Mouse (Mus musculus): ENCODE measurements around the gene Rcsd1.

Rcsd1 gene

DNA sequence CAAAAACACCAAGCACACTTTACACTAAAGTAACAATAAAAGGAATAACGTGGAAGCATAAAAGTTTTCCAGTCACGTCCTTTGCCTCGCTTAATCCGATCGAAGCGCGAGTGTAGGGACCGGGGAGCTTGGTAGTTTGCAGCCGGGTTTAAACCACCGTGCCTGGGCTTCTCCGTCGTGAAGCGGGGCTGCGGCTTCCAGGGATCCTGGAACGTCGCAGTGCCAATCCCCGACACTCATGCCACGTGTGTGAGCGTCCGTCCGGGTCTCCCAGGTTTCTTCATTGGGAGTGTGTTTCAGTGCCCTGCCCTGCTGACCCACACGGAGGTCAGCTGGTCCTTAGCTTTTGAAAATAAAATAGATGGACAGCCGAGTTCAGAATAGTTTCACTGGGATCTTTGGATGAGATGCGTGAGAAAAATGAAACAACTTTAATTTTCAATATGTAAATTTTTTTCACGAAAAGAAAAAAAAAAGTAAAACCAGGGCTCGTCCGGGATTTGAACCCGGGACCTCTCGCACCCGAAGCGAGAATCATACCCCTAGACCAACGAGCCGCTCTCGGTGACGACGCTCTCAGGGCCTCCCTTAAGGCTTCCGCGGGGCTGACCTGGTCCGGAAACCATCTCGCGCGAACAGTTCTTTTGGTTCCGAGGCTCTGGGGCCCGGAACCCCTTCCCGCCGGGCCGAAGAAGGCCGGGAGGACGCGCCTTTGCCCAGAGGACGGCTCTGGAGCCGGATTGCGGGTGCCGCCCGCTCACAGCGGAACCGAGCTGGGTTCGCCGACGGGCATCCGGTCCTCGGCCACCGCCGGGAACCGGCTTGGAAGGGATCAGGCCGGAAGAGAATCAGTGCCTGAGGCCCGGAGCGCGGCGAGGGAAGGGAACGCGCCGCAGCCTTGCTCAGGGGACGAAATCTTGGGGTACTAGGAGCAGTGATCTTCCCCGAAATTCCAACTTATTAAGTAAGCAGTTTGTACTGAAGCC is 67.5 kb downstream of the Rcsd1 start:
- in situ Hi-C loops (cut with MboI; ENCODE audit: unreplicated experiment in 2 of 2), result loop anchor here in 1 of 2 experiments (5.0 kb wide), 1 partner anchor 180 kb away; the partner anchor contains the start of genes Dcaf6 and Mpc2

GRCm38 (mm10) chr1:165641271-165641771 is 68.2 kb downstream of the Rcsd1 start:
- in situ Hi-C loops (cut with MboI; ENCODE audit: unreplicated experiment in 2 of 2), result loop anchor here in 1 of 2 experiments (5.0 kb wide), 1 partner anchor 179 kb away; the partner anchor contains the start of genes Dcaf6 and Mpc2

- in situ Hi-C loops (cut with MboI; ENCODE audit: unreplicated experiment in 2 of 2), result loop anchor here in 1 of 2 experiments (5.0 kb wide), 1 partner anchor 49 kb away; no protein-coding TSS in a partner anchor
These were observed 73.3 kb downstream of the Rcsd1 start for GRCm38 (mm10) chr1:165636289-165636688.

GRCm38 (mm10) chr1:165635055-165635897 is 74.3 kb downstream of the Rcsd1 start:
- in situ Hi-C loops (cut with MboI; ENCODE audit: unreplicated experiment in 2 of 2), result loop anchor here in 1 of 2 experiments (5.0 kb wide), 1 partner anchor 48 kb away; no protein-coding TSS in a partner anchor

DNA sequence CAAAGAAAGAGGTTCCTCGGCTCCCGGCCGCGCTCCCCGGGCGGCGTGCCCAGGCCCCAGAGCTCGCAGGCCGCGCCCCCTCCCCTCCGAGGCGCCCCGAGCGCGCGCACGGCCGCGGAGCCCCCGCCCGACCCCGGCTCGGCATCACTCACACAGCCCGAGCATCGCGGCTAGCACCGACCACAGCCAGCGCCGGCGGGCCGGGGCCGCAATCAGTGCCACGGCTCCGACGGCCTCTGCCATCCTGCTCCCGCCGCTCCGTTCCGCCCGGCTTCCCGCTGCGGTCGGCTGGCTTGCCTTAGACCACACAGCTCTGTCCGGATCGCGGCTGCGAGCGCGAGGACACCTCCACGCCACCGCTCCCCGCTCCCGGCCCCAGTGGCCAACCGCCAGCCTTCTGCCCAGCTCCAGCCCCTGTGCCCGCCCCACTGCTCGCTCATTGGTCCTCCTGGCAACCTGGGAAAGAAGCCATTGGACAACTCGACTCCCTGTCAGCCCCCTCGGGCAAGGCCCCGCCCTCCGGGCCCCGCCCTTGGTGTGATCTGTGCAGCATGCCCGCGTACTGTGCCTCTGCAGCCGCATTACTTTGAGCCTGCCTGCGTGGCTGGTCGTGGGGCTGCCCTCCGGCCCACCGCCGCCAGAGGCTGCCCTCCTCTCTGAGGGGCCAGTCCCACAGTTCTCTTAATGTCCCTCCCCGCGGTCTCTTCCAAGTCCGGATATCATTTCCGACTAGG is 75.2 kb downstream of the Rcsd1 start, which contains the start of gene Mpzl1:
Gene Mpzl1, minus strand, starts transcription at position 388 of the 734 bp plus-strand sequence.
- in situ Hi-C loops (cut with MboI; ENCODE audit: unreplicated experiment in 2 of 2), result loop anchor here in 1 of 2 experiments (5.0 kb wide), 1 partner anchor 37 kb away; no protein-coding TSS in a partner anchor

DNA sequence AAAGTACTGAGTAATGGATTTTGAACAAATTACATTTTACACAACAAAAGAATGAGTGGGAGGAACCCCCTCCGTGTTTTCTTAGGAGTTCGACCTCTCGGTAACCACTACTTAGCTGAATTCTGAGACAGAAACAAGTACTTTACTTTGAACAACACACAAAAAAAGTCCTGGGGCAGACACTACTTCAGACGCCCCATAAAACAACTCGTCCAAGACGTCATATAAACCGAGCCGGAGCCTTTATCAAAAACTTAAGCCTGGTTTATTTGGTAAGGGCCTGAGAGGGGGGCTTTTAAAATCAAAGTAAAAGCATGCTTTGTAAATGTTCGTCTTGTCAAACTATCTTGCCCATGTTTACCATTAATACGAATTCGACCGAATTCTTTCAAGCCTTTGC is 76.2 kb downstream of the Rcsd1 start:
- in situ Hi-C loops (cut with MboI; ENCODE audit: unreplicated experiment in 2 of 2), result loop anchor here in 1 of 2 experiments (5.0 kb wide), 1 partner anchor 36 kb away; no protein-coding TSS in a partner anchor

GRCm38 (mm10) chr1:165631136-165631535 is 78.4 kb downstream of the Rcsd1 start:
- in situ Hi-C loops (cut with MboI; ENCODE audit: unreplicated experiment in 2 of 2), result loop anchor here in 1 of 2 experiments (5.0 kb wide), 1 partner anchor 34 kb away; no protein-coding TSS in a partner anchor

- in situ Hi-C loops (cut with MboI; ENCODE audit: unreplicated experiment in 2 of 2), result loop anchor here in 1 of 2 experiments (5.0 kb wide), 1 partner anchor 33 kb away; no protein-coding TSS in a partner anchor
These were observed 79.6 kb downstream of the Rcsd1 start for GRCm38 (mm10) chr1:165629975-165630374.

DNA sequence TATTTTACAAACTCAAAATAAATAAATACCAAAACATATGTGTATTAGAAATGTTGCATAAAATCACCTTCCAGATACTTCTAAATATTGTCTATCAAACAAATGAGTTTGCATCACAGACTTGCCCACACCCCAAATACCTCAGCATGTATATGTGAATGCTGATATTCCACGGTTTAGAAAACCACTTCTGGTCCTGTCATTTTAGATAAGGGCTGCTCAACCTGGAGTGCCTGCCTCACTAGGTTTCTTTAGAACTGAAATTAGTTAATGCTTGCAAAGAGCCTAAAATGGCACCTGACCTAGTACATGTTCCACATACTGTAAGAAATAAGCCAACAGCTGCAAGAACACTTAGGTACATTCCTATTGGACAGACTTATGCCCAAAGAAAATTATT is 81.0 kb downstream of the Rcsd1 start:
- in situ Hi-C loops (cut with MboI; ENCODE audit: unreplicated experiment in 2 of 2), result no loop called here

DNA sequence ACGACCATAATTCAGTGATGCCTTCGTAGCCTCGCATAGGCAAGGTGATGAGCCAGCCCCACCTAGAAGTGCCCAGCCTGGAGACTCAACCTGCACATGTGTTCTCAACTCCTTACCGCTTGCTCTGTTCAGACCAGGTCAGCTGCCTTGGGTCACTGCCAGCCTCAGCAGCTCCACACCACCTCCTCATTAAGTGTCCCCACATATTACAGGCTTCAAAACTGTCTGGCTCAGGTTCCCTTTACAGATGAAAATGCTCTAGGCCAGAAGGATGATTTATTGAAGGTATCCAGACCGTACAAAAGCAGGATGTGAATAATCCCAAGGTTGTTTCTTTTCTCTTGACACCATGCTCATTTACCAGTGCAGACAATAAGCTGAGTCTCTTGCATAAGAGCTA is 83.7 kb downstream of the Rcsd1 start:
- in situ Hi-C loops (cut with MboI; ENCODE audit: unreplicated experiment in 2 of 2), result no loop called here

DNA sequence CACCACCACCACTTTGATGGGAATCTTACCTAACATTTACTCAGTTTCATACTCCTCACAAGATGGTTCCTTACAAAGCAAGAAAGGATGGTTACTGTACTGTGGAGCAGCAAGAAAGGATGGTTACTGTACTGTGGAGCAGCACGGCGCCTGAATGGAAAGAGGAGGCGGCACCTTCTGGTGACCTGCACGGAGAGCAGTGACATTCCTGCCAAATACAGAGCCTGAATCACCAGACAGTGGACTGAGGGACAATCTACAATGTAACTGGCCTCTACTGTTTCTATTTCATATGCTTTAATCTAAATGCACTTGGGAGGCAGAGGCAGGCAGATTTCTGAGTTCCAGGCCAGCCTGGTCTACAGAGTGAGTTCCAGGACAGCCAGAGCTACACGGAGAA is 84.5 kb downstream of the Rcsd1 start:
- in situ Hi-C loops (cut with MboI; ENCODE audit: unreplicated experiment in 2 of 2), result no loop called here

GRCm38 (mm10) chr1:165618201-165618624 is 91.3 kb downstream of the Rcsd1 start:
- in situ Hi-C loops (cut with MboI; ENCODE audit: unreplicated experiment in 2 of 2), result no loop called here

GRCm38 (mm10) chr1:165617166-165617891 is 92.2 kb downstream of the Rcsd1 start:
- in situ Hi-C loops (cut with MboI; ENCODE audit: unreplicated experiment in 2 of 2), result no loop called here

GRCm38 (mm10) chr1:165616652-165617051 is 92.9 kb downstream of the Rcsd1 start:
- in situ Hi-C loops (cut with MboI; ENCODE audit: unreplicated experiment in 2 of 2), result no loop called here

GRCm38 (mm10) chr1:165614793-165615192 is 94.8 kb downstream of the Rcsd1 start:
- in situ Hi-C loops (cut with MboI; ENCODE audit: unreplicated experiment in 2 of 2), result no loop called here

GRCm38 (mm10) chr1:165613926-165614325 is 95.6 kb downstream of the Rcsd1 start:
- in situ Hi-C loops (cut with MboI; ENCODE audit: unreplicated experiment in 2 of 2), result no loop called here

DNA sequence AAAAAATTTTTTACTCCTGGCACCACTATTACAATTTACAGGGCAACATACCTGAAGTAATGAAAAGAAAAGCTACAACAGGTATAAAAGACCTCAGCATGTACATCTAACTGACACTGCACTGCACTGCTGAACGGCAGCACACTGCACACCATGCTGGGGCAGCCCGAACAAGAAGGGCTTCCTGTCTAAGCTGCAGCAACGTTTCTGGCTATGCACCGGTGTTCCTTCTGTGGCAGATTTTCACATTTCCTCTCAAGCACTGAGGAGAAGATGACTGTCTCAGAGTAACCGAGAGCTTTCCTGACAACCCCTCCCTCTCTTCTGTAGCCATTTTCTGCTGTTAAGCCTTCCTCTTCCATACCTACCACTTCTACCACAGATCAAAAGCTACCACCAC is 96.8 kb downstream of the Rcsd1 start:
- in situ Hi-C loops (cut with MboI; ENCODE audit: unreplicated experiment in 2 of 2), result no loop called here

- in situ Hi-C loops (cut with MboI; ENCODE audit: unreplicated experiment in 2 of 2), result no loop called here
These were observed 99.1 kb downstream of the Rcsd1 start for GRCm38 (mm10) chr1:165610321-165610999.
